ENCODE assay signal across 17 mouse cellular contexts in genomic region chr7:46133858-46134257, GRCm38 (mm10). TPM values are rescaled to one million over a fixed set of nuclear protein-coding genes. Genes with fewer than 3 reads are reported as not detected.
A peak's percentile ranks its signal among the peaks of the same experiment; 100 is the strongest.
DNase-seq lines count a peak whose midpoint lies in the region; ATAC-seq lines count a peak whose summit lies in the region.
"Had no signal": no experiment of that assay in that cellular context is flagged by ENCODE, and none has a peak within 500 bp of the region (broad histone marks: within the 10 kb centered on the region; RNA-seq: fewer than 3 reads in every experiment).

No protein-coding gene starts in this region.

- H3K27ac ChIP-seq in hindbrain, embryonic 13.5 days = 0 out of 2 replicates have a peak overlapping the region, but pooled peaks have one; percentile 26
- no peak overlapping the region for H3K27ac ChIP-seq in hindbrain, embryonic 14.5 days
- H3K27ac ChIP-seq in heart, embryonic 13.5 days (replicated peaks) = peak overlapping the region; percentile 48; the same call in 1 of the 2 replicates
- H3K27ac ChIP-seq in limb, embryonic 11.5 days (replicated peaks; ENCODE audit: low read depth, low read length) = 0 out of 2 replicates have a peak overlapping the region, but pooled peaks have one; percentile 21

- H3K4me1 ChIP-seq in hindbrain, embryonic 13.5 days (replicated peaks) = peaks cover 54% of the 10 kb centered on the region
- H3K4me1 ChIP-seq in hindbrain, embryonic 14.5 days (replicated peaks; ENCODE audit: control insufficient read depth, insufficient read depth, low read length) = peaks cover 15% of the 10 kb centered on the region
- peaks cover 50% of the 10 kb centered on the region for H3K4me1 ChIP-seq in heart, embryonic 13.5 days
- H3K4me1 ChIP-seq in limb, embryonic 11.5 days (ENCODE audit: control insufficient read depth, insufficient read depth, low read length) = no peaks in the 10 kb centered on the region

- DNase-seq in cerebellum, adult 11-12 months = peak; percentile 16
- no peak for DNase-seq in cerebellum, adult 9-11 months
- no peak for DNase-seq in hindbrain, embryonic 14.5 days (ENCODE audit: low spot score)
- DNase-seq in limb, embryonic 11.5 days (ENCODE audit: low spot score) = no peak
- no peak for DNase-seq in B cell, adult 2 months
- DNase-seq: cerebellum, adult 18-20 months; kidney, adult 11 months; kidney, postnatal 36 days; left cerebral cortex, postnatal 4 days; liver, postnatal 0 days; right cerebral cortex, postnatal 25 days; thymus, postnatal 14 days had no signal

- ATAC-seq in hindbrain, embryonic 13.5 days (ENCODE audit: low FRiP score) = no peak
- no peak for ATAC-seq in hindbrain, embryonic 14.5 days (ENCODE audit: low FRiP score)
- ATAC-seq in heart, embryonic 13.5 days (ENCODE audit: extremely low read depth, insufficient number of reproducible peaks, low FRiP score, low TSS enrichment) = peak; percentile 47; the same call in 1 of the 2 replicates
- ATAC-seq in limb, embryonic 11.5 days (ENCODE audit: insufficient number of reproducible peaks, low FRiP score, low TSS enrichment, low read depth) = no peak
- no peak for ATAC-seq in megakaryocyte, adult 5-6 weeks (ENCODE audit: poor library complexity, severe bottlenecking)
- ATAC-seq: liver, postnatal 0 days; Patski had no signal

- H3K9ac ChIP-seq in hindbrain, embryonic 13.5 days = no peak overlapping the region
- H3K9ac ChIP-seq in hindbrain, embryonic 14.5 days = no peak overlapping the region
- peak overlapping the region; percentile 42; the same call in 1 of the 2 replicates for H3K9ac ChIP-seq in heart, embryonic 13.5 days
- H3K9ac ChIP-seq in limb, embryonic 11.5 days (ENCODE audit: low read length) = no peak overlapping the region
- H3K9ac ChIP-seq: liver, postnatal 0 days had no signal

- H3K9me3 ChIP-seq in hindbrain, embryonic 13.5 days = no peaks in the 10 kb centered on the region
- no peaks in the 10 kb centered on the region for H3K9me3 ChIP-seq in hindbrain, embryonic 14.5 days (ENCODE audit: control insufficient read depth, low read length)
- no peaks in the 10 kb centered on the region for H3K9me3 ChIP-seq in heart, embryonic 13.5 days
- no peaks in the 10 kb centered on the region for H3K9me3 ChIP-seq in limb, embryonic 11.5 days (ENCODE audit: control insufficient read depth, low read length)
- H3K9me3 ChIP-seq: megakaryocyte, embryonic 14.5 days had no signal

- no peak overlapping the region for H3K4me3 ChIP-seq in hindbrain, embryonic 13.5 days
- no peak overlapping the region for H3K4me3 ChIP-seq in hindbrain, embryonic 14.5 days (replicated peaks; ENCODE audit: low read length)
- no peak overlapping the region for H3K4me3 ChIP-seq in heart, embryonic 13.5 days
- H3K4me3 ChIP-seq in limb, embryonic 11.5 days (ENCODE audit: low read depth, low read length) = no peak overlapping the region
- H3K4me3 ChIP-seq: megakaryocyte, embryonic 14.5 days had no signal

- no peak overlapping the region for H3K4me2 ChIP-seq in hindbrain, embryonic 13.5 days
- H3K4me2 ChIP-seq in hindbrain, embryonic 14.5 days (replicated peaks) = no peak overlapping the region
- H3K4me2 ChIP-seq in heart, embryonic 13.5 days = peak overlapping the region; percentile 45
- no peak overlapping the region for H3K4me2 ChIP-seq in limb, embryonic 11.5 days (ENCODE audit: low read depth, severe bottlenecking)

- 0 out of 2 replicates have a peak, but pooled peaks cover 9% of the 10 kb centered on the region for H3K27me3 ChIP-seq in hindbrain, embryonic 13.5 days
- H3K27me3 ChIP-seq in hindbrain, embryonic 14.5 days (ENCODE audit: control insufficient read depth, insufficient read depth, low read length) = no peaks in the 10 kb centered on the region
- peaks cover 17% of the 10 kb centered on the region for H3K27me3 ChIP-seq in heart, embryonic 13.5 days (replicated peaks)
- H3K27me3 ChIP-seq in limb, embryonic 11.5 days (ENCODE audit: control insufficient read depth, insufficient read depth, low read length) = no peaks in the 10 kb centered on the region
- H3K27me3 ChIP-seq: Patski had no signal

- H3K36me3 ChIP-seq in hindbrain, embryonic 13.5 days = no peaks in the 10 kb centered on the region
- no peaks in the 10 kb centered on the region for H3K36me3 ChIP-seq in hindbrain, embryonic 14.5 days (replicated peaks; ENCODE audit: control insufficient read depth, insufficient read depth)
- H3K36me3 ChIP-seq in heart, embryonic 13.5 days = no peaks in the 10 kb centered on the region
- H3K36me3 ChIP-seq in limb, embryonic 11.5 days (ENCODE audit: control insufficient read depth, insufficient read depth, low read length) = no peaks in the 10 kb centered on the region

- WGBS in hindbrain, embryonic 13.5 days = 34% methylated on average over 7 of the region's 7 CpGs
- WGBS in hindbrain, embryonic 14.5 days = 31% methylated on average over 7 of the region's 7 CpGs
- WGBS in heart, embryonic 13.5 days = 5% methylated on average over 7 of the region's 7 CpGs
- WGBS in limb, embryonic 11.5 days = 18% methylated on average over 7 of the region's 7 CpGs

RNA-seq across cellular contexts. Expression of gene Kcnj11, which starts 33.3 kb away (rescaled TPM):
- polyA plus RNA-seq in hindbrain, embryonic 13.5 days (2015; fragmentation: Nextera tagmentation; extraction: Ambion mirVana) = 0.88 and 1.6 TPM in 2 replicates
- 1.2 and 1.5 TPM in 2 replicates for polyA plus RNA-seq in hindbrain, embryonic 14.5 days (2014; fragmentation: Nextera tagmentation; extraction: Ambion mirVana)
- polyA plus RNA-seq in heart, embryonic 13.5 days (2015; fragmentation: Nextera tagmentation; extraction: Ambion mirVana) = 5.3 and 7.1 TPM in 2 replicates
- 0.16 TPM in 1 of 2 replicates, not detected in the other for polyA plus RNA-seq in limb, embryonic 11.5 days (2014; fragmentation: Nextera tagmentation; extraction: Ambion mirVana)
- total RNA-seq in megakaryocyte, adult 5-6 weeks (2015) = not detected in 2 replicates
- not detected in 2 replicates for total RNA-seq in megakaryocyte, adult 5-6 weeks (2017)
- polyA plus RNA-seq: liver, postnatal 0 days had no signal

RNA-seq across cellular contexts. Expression of gene Abcc8, which starts 46.0 kb away (rescaled TPM):
- 6.2 and 7.1 TPM in 2 replicates for polyA plus RNA-seq in hindbrain, embryonic 13.5 days (2015; fragmentation: Nextera tagmentation; extraction: Ambion mirVana)
- polyA plus RNA-seq in hindbrain, embryonic 14.5 days (2014; fragmentation: Nextera tagmentation; extraction: Ambion mirVana) = 10.6 and 13.8 TPM in 2 replicates
- 8.7 and 9.7 TPM in 2 replicates for polyA plus RNA-seq in heart, embryonic 13.5 days (2015; fragmentation: Nextera tagmentation; extraction: Ambion mirVana)
- 0.77 and 0.82 TPM in 2 replicates for polyA plus RNA-seq in limb, embryonic 11.5 days (2014; fragmentation: Nextera tagmentation; extraction: Ambion mirVana)
- total RNA-seq in megakaryocyte, adult 5-6 weeks (2015) = not detected in 2 replicates
- 0.04 TPM in 1 of 2 replicates, not detected in the other for total RNA-seq in megakaryocyte, adult 5-6 weeks (2017)
- polyA plus RNA-seq: Patski had no signal
